Mouse (Mus musculus) cerebellum, adult 2 months (tissue): ENCODE measurements around the gene Rrn3. TPM values are rescaled to one million over a fixed set of nuclear protein-coding genes. Genes with fewer than 3 reads are reported as not detected.
"Not testable (repeated sequence)": the region's sequence is repeated elsewhere in the genome, so short reads cannot be mapped to it uniquely, and the experiment has no call there.

Source experiments
- DNase-seq, 2 experiments: peaks; one replicate each; pipeline ENCODE4 v3.0.0; 2021
- H3K27ac ChIP-seq: fragments of 200-500 bp; 2 replicates; pipeline ENCODE4 v1.5.1; 2012; ENCODE audit warnings: low read length, control low read depth, inconsistent platforms; ENCODE audit not compliant: insufficient read depth
- H3K27me3 ChIP-seq: fragments of 200-500 bp; 2 replicates; pipeline ENCODE4 v1.6.1; 2012; ENCODE audit warnings: inconsistent platforms, mild to moderate bottlenecking, low read length, moderate library complexity; ENCODE audit not compliant: control insufficient read depth, insufficient read depth
- H3K4me1 ChIP-seq: fragments of 200-500 bp; 2 replicates; pipeline ENCODE4 v1.6.1; 2011; ENCODE audit warnings: low read length; ENCODE audit not compliant: control insufficient read depth, insufficient read depth
- H3K4me3 ChIP-seq: fragments of 200-500 bp; replicated peaks from 2 replicates; pipeline ENCODE3; 2011; ENCODE audit warnings: mild to moderate bottlenecking, low read depth, low read length, control low read depth; ENCODE audit not compliant: insufficient read depth
- CTCF ChIP-seq: fragments of 200-500 bp; IDR thresholded peaks from 2 replicates; pipeline ENCODE4 v1.5.1; 2011; ENCODE audit warnings: low read depth, mild to moderate bottlenecking, control low read depth, low read length, moderate library complexity, borderline replicate concordance; ENCODE audit not compliant: insufficient read depth
- POLR2A ChIP-seq: fragments of 200-500 bp; IDR thresholded peaks from 2 replicates; pipeline ENCODE4 v1.6.1; 2011; ENCODE audit warnings: low read length, control low read depth, borderline replicate concordance; ENCODE audit not compliant: insufficient read depth
- WGBS: fragments of 180-500 bp; shearing (Covaris S2); methylation state at CpG from one replicate; pipeline ENCODE4 v1.1.7; 2018; 5-methylcytosine and 5-hydroxymethylcytosine counted together
- polyA plus RNA-seq: library from polyadenylated mRNA; depleted of rRNA; stranded (reverse); fragments of >200 nt; gene quantifications from 2 replicates; pipeline ENCODE4 v1.2.3, GENCODE M21; 2012

The Rrn3 gene
- polyA plus RNA-seq, 1 experiment = 39.1 TPM

DNA sequence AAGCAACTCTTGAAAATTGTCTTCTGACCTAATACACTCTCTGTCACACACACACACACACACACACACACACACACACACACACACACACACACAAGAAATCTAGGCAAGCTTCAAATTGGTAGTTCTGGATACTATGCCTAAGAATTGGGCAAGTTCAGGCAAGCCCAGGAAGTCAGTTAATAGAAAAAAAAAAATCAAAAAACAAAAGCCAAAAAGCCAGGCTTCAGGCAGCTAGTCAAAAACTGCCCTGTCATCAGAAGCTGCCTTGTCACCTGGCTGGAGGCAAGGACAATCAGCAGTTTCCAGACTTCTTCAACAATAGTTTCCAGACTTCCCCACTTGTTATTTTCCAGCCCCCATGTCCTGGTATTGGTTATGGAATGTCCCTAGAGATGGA is 14.1 kb upstream of the Rrn3 start:
- H3K27ac ChIP-seq = no peak overlapping the region
- H3K4me3 ChIP-seq = no peak overlapping the region
- H3K27me3 ChIP-seq = no peaks in the 10 kb centered on the region
- DNase-seq = no peak
- TF ChIP-seq CTCF (no peak), POLR2A (no peak)
- H3K4me1 ChIP-seq = no peaks in the 10 kb centered on the region

DNA sequence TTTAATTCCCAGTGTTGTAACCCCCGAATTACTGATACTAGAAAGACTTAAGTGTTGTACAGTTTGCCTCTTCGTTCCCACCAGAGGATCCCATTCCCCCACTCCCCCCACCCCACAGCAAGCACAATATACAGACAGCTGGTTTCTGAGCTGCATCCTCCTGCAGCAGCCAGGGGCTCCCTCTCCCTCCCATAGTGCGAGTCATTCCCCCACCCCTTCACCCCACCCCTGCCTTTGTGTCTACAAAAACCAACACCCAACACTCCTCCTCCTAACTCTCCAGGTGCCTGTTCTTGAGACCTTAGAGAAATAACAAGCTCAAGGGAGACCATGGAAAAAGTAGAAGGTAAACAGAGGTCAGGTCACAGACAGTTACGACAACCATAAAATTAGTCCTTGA is 8.9 kb upstream of the Rrn3 start:
- H3K4me3 ChIP-seq, H3K27me3 ChIP-seq, DNase-seq, H3K27ac ChIP-seq, H3K4me1 ChIP-seq: not testable (repeated sequence)
- 72% methylated on average over 4 of the region's 4 CpGs for WGBS

DNA sequence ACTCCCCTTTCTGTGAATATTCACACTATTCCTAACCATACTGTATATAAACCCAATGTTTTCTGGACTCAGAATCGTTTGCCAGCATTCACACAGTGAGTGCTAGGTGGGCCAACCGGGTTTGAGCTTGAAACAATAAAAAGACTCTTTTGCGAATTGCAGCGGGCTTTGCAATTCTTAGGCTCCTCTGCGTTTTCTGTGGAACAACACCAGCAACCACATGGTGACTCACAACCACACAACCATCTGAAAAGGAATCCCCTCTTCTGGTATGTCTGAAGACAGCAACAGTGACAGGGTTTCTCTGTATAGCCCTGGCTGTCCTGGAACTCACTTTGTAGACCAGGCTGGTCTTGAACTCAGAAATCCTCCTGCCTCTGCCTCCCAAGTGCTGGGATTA is 8.5 kb upstream of the Rrn3 start:
- DNase-seq, H3K27me3 ChIP-seq, H3K4me1 ChIP-seq, H3K4me3 ChIP-seq, H3K27ac ChIP-seq: not testable (repeated sequence)
- 78% methylated on average over 5 of the region's 5 CpGs for whole genome bisulfite sequencing

DNA sequence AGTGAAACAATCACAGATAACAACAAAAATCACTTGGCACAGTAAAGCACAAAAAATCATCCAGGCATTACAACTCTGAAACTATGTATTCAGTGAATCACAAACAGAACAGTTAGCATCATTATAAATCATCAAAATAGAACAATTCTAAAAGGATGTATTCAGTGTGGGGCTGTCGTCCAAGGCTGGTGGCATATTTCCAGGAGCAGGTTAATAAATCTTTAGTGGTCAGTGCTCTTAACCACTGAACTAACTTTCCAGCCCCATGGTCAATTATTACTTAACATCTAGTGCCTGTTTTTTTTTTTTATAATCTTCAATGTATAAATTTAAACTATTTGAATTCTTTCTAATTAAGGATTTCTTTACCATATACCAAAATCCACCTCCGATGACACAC is 6.5 kb upstream of the Rrn3 start:
- not testable (repeated sequence) for DNase-seq, H3K4me1 ChIP-seq, H3K4me3 ChIP-seq, H3K27ac ChIP-seq, H3K27me3 ChIP-seq
- 71% methylated on average over 2 of the region's 2 CpGs for WGBS

DNA sequence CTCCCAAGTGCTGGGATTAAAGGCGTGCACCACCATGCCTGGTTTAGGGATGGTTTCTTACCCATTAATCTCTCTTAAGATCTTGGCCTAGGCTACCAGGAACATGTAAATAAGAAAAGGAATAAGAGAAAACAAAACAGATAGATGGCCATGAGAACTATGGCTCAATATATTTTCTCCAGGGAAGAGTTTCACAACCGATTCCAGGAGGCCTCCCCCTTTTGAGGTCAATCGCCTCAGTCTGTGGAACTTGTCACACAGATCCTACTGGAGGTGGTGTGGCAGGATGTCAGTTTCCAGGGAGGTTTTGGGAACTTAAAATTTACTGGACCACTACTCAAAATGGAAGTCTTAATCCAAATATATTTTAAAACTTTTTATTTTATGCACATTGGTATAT is 5.9 kb upstream of the Rrn3 start:
- not testable (repeated sequence) for H3K4me3 ChIP-seq, H3K27me3 ChIP-seq, H3K27ac ChIP-seq, H3K4me1 ChIP-seq, DNase-seq
- WGBS = 88% methylated on average over 3 of the region's 3 CpGs

DNA sequence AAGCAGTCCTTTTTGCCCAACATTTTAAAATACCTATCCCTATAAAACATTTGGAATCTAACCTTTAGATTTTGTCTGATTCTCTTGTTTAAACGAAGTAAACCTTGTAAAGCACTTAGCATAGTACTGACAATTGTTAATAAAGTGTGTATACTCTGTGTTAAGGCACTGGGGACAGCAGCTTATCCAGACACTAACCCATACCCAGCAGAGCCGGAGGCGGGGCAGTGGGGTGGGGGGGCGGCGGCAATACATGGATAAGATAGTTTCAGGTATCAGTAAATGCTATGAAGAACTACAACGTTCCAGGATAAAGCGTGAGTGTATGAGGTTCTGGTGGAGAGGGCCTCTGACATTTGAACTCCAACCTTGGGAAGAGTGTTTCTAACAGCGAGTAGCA is 708 bp downstream of the Rrn3 start:
- TF ChIP-seq POLR2A = no peak
- no peak for TF ChIP-seq CTCF
- H3K4me1 ChIP-seq = peaks cover 3% of the 10 kb centered on the region; the same call in 1 of the 2 replicates
- no peak for DNase-seq
- no peaks in the 10 kb centered on the region for H3K27me3 ChIP-seq
- peak overlapping the region; percentile 86 for H3K4me3 ChIP-seq
- WGBS = 26% methylated on average over 8 of the region's 8 CpGs
- H3K27ac ChIP-seq = no peak overlapping the region

DNA sequence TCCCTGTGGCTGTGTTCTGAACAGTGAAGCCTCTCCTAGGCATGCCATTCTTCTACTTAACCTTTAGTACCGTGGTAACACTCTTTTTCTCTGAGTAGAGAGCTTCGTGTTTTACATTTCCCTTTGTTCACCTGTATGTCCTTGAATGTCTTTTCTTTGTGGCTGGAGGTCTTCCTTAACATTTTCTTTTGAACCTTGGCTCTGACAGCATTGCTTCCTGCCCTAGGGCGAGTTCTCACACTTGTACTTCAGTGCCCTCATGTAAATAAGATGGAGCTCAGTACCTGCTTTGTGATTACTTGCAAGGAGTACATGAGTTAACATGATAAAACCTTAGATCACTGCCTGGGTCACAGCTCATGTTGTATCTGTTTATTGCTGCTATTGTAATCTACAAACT is 5.4 kb downstream of the Rrn3 start:
- no peak for DNase-seq
- WGBS = 81% methylated on average over 3 of the region's 3 CpGs

DNA sequence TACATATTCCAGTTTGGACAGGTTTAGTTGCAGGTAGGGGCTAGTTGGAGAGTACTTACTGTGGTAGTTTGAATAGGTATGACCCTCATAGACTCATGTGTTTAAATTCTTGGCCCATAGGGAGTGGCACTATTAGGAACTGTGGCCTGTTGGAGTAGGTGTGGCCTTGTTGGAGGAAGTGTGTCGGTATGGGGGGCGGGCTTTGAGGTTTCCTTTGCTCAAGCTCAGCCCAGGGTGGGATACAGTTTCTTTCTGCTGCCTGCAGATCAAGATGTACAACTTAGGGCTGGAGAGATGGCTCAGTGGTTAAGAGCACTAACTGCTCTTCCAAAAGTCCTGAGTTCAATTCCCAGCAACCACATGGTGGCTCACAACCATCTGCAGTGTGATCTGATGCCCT is 12.9 kb downstream of the Rrn3 start:
- not testable (repeated sequence) for H3K27me3 ChIP-seq, H3K4me3 ChIP-seq, H3K4me1 ChIP-seq, H3K27ac ChIP-seq, DNase-seq
- 90% methylated on average over 2 of the region's 2 CpGs for WGBS

More for the DNA sequence above, 5.4 kb downstream of the Rrn3 start:
- H3K27ac ChIP-seq = no peak overlapping the region
- no peak for TF ChIP-seq POLR2A
- H3K27me3 ChIP-seq = no peaks in the 10 kb centered on the region
- no peak overlapping the region for H3K4me3 ChIP-seq
- H3K4me1 ChIP-seq = no peaks in the 10 kb centered on the region; the same call in 1 of the 2 replicates

DNA sequence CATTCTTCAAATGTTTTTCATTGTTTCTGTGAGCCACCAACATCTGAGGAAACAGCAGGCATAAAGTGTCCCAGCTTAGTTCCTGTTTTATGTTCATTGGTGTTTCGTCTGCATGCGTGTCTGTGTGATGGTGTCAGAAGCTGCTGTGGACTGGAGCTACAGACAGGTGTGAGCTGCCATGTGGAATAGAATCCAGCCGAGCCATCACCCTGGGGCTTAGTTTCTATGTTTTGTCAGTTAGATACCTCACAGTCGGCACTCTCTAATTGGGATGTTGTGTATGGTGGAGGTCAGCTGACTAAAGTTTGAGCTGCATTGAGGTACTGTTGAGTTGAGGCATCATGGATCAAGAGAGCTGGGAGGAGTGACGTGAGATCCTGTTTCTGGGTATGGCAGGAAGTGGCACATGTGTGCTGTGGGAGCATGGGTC is 16.3 kb downstream of the Rrn3 start:
- 91% methylated on average over 5 of the region's 5 CpGs for WGBS
- no peak overlapping the region for H3K27ac ChIP-seq
- TF ChIP-seq CTCF (no peak), POLR2A (no peak)
- no peak for DNase-seq
- H3K27me3 ChIP-seq = no peaks in the 10 kb centered on the region
- no peak overlapping the region for H3K4me3 ChIP-seq
- peaks cover 3% of the 10 kb centered on the region for H3K4me1 ChIP-seq
